Mouse (Mus musculus): Measurements from ENCODE around the gene D2hgdh.

DNA sequence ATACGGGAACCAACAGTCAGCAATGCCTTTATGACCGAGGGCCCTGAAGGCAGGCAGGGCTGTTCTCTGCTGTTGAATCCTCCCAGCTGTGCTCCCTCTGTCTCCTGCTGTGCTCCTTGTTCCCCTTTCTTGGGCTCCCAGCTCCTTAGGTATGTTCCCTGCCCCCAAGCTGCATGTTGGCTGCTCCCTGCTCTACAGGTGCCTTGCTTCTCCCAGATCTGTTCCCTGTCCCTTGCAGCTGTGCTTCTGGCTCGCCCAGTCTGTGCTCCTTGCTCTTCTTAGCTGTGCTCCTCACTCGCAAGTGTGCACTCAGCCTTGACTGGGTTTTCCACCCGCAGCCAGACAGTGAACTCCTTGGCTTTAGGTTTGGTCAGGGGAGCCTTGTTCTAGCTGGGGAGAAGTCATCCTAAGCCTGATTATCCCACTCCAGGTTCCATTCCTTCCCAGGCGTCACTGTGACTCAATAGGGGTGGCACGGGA lies 10.0 kb downstream of the D2hgdh start:
- no peak for TF ChIP-seq EP300 (optimal IDR thresholded peaks at IDR 0.05)
- TF ChIP-seq CTCF (IDR thresholded peaks at IDR 0.05; ENCODE audit: low read depth): no peak
